Mouse (Mus musculus) embryonic facial prominence, embryonic 12.5 days (tissue): Measurements from ENCODE around the gene Carmil1. TPM values are rescaled to one million over a fixed set of nuclear protein-coding genes. Genes with fewer than 3 reads are reported as not detected.
"Not testable (repeated sequence)": the region's sequence is repeated elsewhere in the genome, so short reads cannot be mapped to it uniquely, and the experiment has no call there.

ENCODE experiments used
- ATAC-seq: fragments of 200-750 bp; cut with Nextera tagmentation; 2 replicates; pipeline ENCODE4 v1.8.0; 2017; ENCODE audit not compliant: insufficient number of reproducible peaks, insufficient read depth, low FRiP score, low TSS enrichment
- H3K27ac ChIP-seq: fragments of 300-500 bp; sonication (generic); 2 replicates; pipeline ENCODE4 v1.5.1; 2016; ENCODE audit warnings: mild to moderate bottlenecking
- H3K27me3 ChIP-seq: fragments of 300-500 bp; sonication (generic); 2 replicates; pipeline ENCODE4 v1.6.1; 2016; ENCODE audit warnings: mild to moderate bottlenecking, moderate library complexity
- H3K36me3 ChIP-seq: fragments of 300-500 bp; sonication (generic); 2 replicates; pipeline ENCODE4 v1.6.1; 2016; ENCODE audit warnings: mild to moderate bottlenecking
- H3K4me1 ChIP-seq: fragments of 300-500 bp; sonication (generic); 2 replicates; pipeline ENCODE4 v1.6.1; 2016
- H3K4me2 ChIP-seq: fragments of 300-500 bp; sonication (generic); replicated peaks from 2 replicates; pipeline ENCODE4 v1.6.1; 2016; ENCODE audit warnings: mild to moderate bottlenecking, moderate library complexity
- H3K4me3 ChIP-seq: fragments of 300-500 bp; sonication (generic); 2 replicates; pipeline ENCODE4 v1.5.1; 2016; ENCODE audit warnings: mild to moderate bottlenecking
- H3K9ac ChIP-seq: fragments of 300-500 bp; sonication (generic); 2 replicates; pipeline ENCODE4 v1.6.1; 2016; ENCODE audit warnings: mild to moderate bottlenecking, moderate library complexity
- H3K9me3 ChIP-seq: fragments of 300-500 bp; sonication (generic); 2 replicates; pipeline ENCODE4 v1.6.1; 2016; ENCODE audit warnings: mild to moderate bottlenecking, moderate library complexity
- WGBS: fragments of 180-500 bp; shearing (Covaris S2); methylation state at CpG from one replicate; pipeline ENCODE4 v1.1.7; 2016; 5-methylcytosine and 5-hydroxymethylcytosine counted together
- polyA plus RNA-seq: library from polyadenylated mRNA; unstranded; fragments of >200 nt; fragmentation: Nextera tagmentation; extraction: Ambion mirVana; gene quantifications from 2 replicates; pipeline ENCODE4 v1.2.1, GENCODE M21; 2016

The Carmil1 gene
- polyA plus RNA-seq, 1 experiment from 2014 or later: 40.1 TPM

DNA sequence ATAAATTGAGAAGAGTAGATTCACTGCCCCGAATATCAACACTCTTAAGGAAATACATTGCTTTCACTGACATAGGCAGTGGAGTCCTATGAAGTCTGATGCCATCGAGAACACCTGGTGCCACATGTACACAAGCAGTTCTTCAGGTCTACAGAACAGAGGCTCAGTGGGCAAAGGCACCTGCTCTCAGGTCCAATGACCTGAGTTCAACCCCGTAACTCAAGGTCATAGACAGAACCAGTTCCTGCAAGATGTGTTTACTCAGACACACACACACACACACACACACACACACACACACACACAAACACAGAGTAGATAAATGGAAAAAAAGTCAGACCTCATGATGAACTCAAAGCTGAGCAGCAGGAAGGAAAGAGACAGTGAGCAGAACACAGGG lies 173.5 kb downstream of the Carmil1 start:
- no peak overlapping the region for H3K4me3 ChIP-seq

DNA sequence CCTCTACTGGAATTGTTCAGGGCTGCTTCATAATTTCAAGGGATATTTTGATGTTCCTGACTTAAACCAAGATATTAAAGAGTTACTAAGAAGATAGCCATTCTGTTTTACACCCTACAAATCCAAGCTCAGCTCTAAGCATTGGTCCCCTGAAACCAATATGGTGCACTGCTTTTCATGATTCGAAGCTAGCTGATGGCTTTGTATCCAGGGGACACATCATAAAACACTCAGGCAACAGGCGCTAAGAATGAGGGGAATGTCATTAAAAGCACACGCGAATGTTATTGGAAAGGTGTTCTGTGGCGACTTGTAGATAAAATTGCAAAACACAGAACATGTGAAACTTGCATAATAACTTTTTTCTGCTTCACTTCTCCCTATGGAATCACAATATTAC lies 174.8 kb downstream of the Carmil1 start:
- H3K27ac ChIP-seq: no peak overlapping the region
- H3K9me3 ChIP-seq: no peaks in the 10 kb centered on the region
- no peaks in the 10 kb centered on the region for H3K4me1 ChIP-seq
- no peak overlapping the region for H3K4me3 ChIP-seq
- H3K9ac ChIP-seq: no peak overlapping the region
- ATAC-seq: no peak
- H3K36me3 ChIP-seq: no peaks in the 10 kb centered on the region; the same call in 1 of the 2 replicates
- H3K4me2 ChIP-seq: no peak overlapping the region
- H3K27me3 ChIP-seq: no peaks in the 10 kb centered on the region
- 88% methylated on average over 5 of the region's 5 CpGs for WGBS

More for the DNA sequence above, 173.5 kb downstream of the Carmil1 start:
- H3K9me3 ChIP-seq: no peaks in the 10 kb centered on the region
- H3K4me1 ChIP-seq: no peaks in the 10 kb centered on the region
- H3K27ac ChIP-seq: no peak overlapping the region
- no peaks in the 10 kb centered on the region for H3K27me3 ChIP-seq
- 87% methylated on average over 3 of the region's 3 CpGs for WGBS
- no peak overlapping the region for H3K9ac ChIP-seq
- H3K4me2 ChIP-seq: no peak overlapping the region
- H3K36me3 ChIP-seq: peaks cover 4% of the 10 kb centered on the region; the same call in 1 of the 2 replicates
- ATAC-seq: no peak

DNA sequence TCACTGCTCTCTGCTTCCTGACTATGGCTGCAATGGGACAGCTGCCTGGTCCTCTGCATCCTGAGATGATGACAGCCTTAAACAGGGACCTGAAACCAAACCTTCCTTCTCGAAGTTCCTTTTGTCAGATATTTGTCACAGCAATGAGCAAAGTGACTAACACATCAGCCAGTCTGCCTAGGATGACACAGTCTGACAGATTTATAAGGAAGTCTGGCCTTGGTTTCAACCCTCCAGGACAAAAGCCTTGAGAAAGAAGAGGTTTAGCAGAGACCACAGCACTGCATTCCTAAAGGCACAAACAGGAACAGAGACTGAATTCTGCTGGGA lies 175.3 kb downstream of the Carmil1 start:
- 55% methylated on average over 1 of the region's 1 CpGs for WGBS
- ATAC-seq: no peak
- no peak overlapping the region for H3K9ac ChIP-seq
- no peaks in the 10 kb centered on the region for H3K9me3 ChIP-seq
- no peak overlapping the region for H3K4me3 ChIP-seq
- H3K27ac ChIP-seq: no peak overlapping the region
- H3K27me3 ChIP-seq: no peaks in the 10 kb centered on the region
- H3K4me1 ChIP-seq: no peaks in the 10 kb centered on the region
- H3K4me2 ChIP-seq: no peak overlapping the region
- H3K36me3 ChIP-seq: no peaks in the 10 kb centered on the region; the same call in 1 of the 2 replicates

DNA sequence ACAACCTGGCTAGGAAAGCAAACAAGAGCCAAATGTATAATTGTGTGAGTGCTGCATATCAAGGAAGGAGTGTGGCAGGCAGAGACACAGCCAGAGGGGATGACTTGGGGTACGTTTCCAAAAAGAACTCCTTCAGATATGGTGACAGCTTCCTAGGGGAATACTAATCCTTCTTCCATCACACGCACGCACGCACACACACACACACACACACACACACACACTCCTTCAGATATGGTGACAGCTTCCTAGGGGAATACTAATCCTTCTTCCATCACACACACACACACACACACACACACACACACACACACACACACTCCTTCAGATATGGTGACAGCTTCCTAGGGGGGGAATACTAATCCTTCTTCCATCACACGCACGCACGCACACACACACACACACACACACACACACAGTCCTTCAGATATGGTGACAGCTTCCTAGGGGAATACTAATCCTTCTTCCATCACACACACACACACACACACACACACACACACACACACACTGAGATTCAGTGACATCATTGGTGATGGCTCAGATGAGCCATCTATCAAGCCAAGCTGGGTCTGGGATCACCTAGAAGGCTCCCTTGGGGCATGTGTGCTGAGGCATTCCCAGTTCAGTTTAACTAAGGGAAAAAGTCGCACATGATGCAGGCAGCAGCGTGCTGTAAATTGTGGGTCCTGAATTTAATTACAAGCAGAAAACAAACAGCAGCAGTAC lies 175.8 kb downstream of the Carmil1 start:
- H3K27ac ChIP-seq, H3K9me3 ChIP-seq, ATAC-seq, H3K4me2 ChIP-seq, H3K4me3 ChIP-seq, H3K4me1 ChIP-seq, H3K27me3 ChIP-seq, H3K36me3 ChIP-seq, H3K9ac ChIP-seq: not testable (repeated sequence)
- 49% methylated on average over 8 of the region's 9 CpGs for WGBS

DNA sequence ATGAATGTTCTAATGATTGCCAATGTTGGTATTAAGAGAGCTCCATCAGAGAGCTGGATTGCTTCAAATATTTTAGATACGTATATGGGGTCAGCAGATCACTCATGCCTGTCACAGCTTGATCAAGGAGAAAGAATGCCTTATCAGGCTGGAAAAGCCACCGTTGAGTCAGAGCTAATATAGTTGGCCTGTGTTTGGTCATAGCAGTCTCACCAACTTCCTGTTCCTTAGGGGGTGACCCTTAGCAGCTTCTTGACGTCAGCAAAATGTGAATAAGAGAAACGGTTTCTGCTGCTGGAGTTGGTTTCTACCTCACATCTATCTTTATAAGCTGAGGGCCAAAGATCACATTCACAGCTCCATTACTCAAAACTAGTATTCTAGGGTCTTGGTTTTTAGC lies 176.6 kb downstream of the Carmil1 start:
- no peaks in the 10 kb centered on the region for H3K9me3 ChIP-seq
- no peak overlapping the region for H3K9ac ChIP-seq
- WGBS: 59% methylated on average over 4 of the region's 4 CpGs
- no peak for ATAC-seq
- H3K36me3 ChIP-seq: no peaks in the 10 kb centered on the region; the same call in 1 of the 2 replicates
- no peaks in the 10 kb centered on the region for H3K27me3 ChIP-seq
- no peaks in the 10 kb centered on the region for H3K4me1 ChIP-seq
- H3K4me3 ChIP-seq: no peak overlapping the region
- H3K4me2 ChIP-seq: no peak overlapping the region
- H3K27ac ChIP-seq: no peak overlapping the region

DNA sequence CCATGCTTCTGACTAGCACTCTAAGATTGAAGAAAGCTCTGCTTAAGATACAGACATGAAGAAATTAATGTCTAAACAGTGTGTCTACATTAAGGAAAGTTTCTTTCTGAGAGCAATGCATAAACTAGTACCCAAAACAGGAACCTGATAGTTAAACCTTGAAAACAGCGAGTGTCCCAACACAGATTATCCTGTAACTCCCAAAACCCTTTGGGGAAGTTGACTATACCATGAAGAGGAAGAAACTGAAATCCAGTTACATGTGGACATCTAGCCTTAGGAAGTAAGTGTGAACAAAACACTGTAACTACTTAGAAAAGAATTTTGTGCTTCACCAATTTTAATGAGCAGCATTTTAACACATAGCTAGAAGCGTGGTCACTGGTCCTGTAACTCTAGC lies 177.4 kb downstream of the Carmil1 start:
- ATAC-seq: no peak
- 89% methylated on average over 2 of the region's 2 CpGs for WGBS
- Histone ChIP-seq H3K27ac (no peak overlapping the region), H3K9ac (no peak overlapping the region), H3K4me1 (no peaks in the 10 kb centered on the region), H3K36me3 (no peaks in the 10 kb centered on the region; the same call in 1 of the 2 replicates), H3K4me3 (no peak overlapping the region), H3K27me3 (no peaks in the 10 kb centered on the region), H3K4me2 (no peak overlapping the region), H3K9me3 (no peaks in the 10 kb centered on the region)

DNA sequence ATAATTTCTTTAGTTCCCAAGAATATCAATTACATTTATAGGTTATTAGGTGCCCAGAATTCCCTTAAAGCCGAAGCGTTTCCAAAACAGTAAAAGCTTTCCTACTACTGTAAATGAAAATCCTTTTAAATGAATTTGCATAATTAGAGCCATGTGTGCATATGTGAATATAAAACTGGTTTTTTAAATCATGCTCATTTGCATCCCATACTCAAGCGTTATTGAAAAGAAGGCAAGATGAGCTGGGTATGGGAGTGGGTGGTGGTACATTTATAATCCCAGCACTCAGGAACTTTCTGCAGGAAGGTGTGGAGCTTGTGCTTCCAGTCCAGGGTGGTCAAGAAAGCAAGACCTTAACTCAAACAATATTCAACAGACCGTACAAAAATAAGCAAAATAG lies 178.3 kb downstream of the Carmil1 start:
- Histone ChIP-seq H3K9me3 (no peaks in the 10 kb centered on the region), H3K4me3 (no peak overlapping the region), H3K36me3 (no peaks in the 10 kb centered on the region; the same call in 1 of the 2 replicates), H3K4me2 (no peak overlapping the region), H3K4me1 (no peaks in the 10 kb centered on the region), H3K9ac (no peak overlapping the region), H3K27me3 (no peaks in the 10 kb centered on the region), H3K27ac (no peak overlapping the region)
- 75% methylated on average over 4 of the region's 4 CpGs for WGBS
- ATAC-seq: no peak

DNA sequence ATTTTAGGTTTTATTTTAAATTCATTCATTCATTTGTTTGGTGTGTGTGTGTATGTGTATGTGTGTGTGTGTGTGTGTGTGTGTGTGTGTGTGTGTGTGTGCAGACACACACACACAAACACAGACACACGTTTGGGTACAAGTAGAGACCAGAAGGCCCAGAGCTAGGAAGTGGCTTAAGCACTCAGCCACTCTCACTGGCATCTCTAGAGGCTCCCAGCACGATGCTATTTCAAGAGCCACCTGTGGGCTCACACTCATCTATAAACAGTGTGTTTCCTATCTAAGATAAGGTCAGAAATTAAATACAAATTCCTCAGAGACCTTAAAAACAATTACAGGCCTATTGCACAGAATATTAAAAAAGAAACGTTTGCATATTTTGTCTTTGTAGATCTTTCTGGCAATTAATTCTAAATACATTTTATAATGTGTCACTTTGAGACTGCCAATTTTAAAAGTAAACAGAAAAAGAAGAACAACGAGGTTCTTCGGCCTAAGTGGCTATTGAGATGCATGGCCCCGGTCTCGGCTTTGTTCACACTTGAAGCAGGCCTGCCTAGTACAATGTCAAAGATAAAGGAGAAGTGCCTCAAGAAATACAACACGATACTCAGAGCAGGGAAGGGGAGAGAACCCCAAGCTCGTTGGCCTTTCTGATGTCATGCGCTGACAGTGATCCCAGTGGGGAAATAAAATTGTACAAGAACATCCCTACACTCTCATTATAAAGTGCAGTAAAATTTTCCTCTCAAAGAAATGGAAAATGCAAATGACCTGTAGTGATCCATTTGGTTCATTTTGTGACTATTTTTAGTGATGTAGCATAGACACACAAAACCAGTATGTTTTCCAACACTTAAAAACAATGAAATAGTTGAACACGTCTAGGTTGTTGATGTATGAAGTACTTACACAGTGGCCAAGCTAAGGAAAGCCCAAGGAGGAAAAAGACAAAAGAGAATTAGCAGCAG lies 179.2 kb downstream of the Carmil1 start:
- H3K4me1 ChIP-seq: no peaks in the 10 kb centered on the region
- no peak overlapping the region for H3K4me2 ChIP-seq
- no peak for ATAC-seq
- 73% methylated on average over 11 of the region's 11 CpGs for WGBS
- no peak overlapping the region for H3K27ac ChIP-seq
- no peaks in the 10 kb centered on the region for H3K27me3 ChIP-seq
- no peaks in the 10 kb centered on the region for H3K36me3 ChIP-seq
- no peak overlapping the region for H3K4me3 ChIP-seq
- H3K9me3 ChIP-seq: no peaks in the 10 kb centered on the region
- no peak overlapping the region for H3K9ac ChIP-seq

DNA sequence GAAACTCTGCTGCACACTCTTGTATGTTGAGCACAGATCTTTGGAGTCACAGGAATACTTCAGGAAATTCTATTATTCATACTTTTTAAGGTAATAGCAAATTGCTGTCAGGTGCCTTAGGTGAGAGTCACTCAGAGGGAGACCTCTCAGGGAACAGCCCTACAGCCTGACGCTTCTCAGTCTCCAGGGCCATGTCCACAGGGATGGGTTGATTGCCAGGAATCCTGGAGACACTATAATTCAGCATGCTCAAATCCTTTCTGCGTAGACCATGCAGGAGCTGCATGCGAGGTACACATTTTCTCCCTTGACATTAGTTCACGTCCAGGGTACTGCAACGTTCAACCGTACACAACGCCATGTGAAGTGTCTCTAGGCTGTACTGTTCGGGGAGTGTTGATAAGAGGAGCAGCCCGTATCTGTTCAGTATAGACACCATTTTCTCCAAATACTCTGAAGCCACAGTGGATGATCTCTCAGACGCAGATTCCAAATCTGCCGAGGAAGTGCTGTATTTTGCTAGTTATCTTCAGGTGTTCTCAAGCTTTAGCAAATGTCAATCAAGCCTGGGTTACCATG lies 180.0 kb downstream of the Carmil1 start:
- Histone ChIP-seq H3K36me3 (no peaks in the 10 kb centered on the region), H3K4me1 (no peaks in the 10 kb centered on the region), H3K27me3 (no peaks in the 10 kb centered on the region), H3K4me2 (no peak overlapping the region), H3K27ac (no peak overlapping the region), H3K9me3 (no peaks in the 10 kb centered on the region), H3K9ac (no peak overlapping the region), H3K4me3 (no peak overlapping the region)
- no peak for ATAC-seq
- 84% methylated on average over 11 of the region's 11 CpGs for WGBS

DNA sequence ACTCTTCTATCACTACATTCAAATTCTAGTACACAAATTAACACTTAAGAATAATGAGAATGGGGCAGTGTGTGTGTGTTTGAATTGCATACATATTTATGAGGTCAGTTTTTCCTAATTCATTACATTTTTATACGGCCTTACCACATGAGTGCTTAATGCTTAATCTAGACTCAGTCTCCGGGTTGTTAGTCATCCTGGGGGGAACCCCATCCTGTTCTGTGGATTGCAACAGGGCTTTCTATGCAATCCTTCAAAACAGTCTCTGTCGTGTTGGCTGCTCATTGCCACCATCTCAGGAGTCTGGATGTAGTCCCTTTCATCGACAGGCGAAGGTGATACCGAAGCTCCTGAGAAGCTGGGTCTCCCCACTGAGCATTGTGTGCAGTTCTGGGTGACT lies 184.0 kb downstream of the Carmil1 start:
- Histone ChIP-seq H3K9me3 (no peaks in the 10 kb centered on the region), H3K4me2 (no peak overlapping the region), H3K27me3 (no peaks in the 10 kb centered on the region), H3K27ac (no peak overlapping the region), H3K36me3 (no peaks in the 10 kb centered on the region), H3K4me1 (no peaks in the 10 kb centered on the region), H3K9ac (no peak overlapping the region), H3K4me3 (no peak overlapping the region)
- ATAC-seq: no peak
- 87% methylated on average over 6 of the region's 6 CpGs for WGBS

DNA sequence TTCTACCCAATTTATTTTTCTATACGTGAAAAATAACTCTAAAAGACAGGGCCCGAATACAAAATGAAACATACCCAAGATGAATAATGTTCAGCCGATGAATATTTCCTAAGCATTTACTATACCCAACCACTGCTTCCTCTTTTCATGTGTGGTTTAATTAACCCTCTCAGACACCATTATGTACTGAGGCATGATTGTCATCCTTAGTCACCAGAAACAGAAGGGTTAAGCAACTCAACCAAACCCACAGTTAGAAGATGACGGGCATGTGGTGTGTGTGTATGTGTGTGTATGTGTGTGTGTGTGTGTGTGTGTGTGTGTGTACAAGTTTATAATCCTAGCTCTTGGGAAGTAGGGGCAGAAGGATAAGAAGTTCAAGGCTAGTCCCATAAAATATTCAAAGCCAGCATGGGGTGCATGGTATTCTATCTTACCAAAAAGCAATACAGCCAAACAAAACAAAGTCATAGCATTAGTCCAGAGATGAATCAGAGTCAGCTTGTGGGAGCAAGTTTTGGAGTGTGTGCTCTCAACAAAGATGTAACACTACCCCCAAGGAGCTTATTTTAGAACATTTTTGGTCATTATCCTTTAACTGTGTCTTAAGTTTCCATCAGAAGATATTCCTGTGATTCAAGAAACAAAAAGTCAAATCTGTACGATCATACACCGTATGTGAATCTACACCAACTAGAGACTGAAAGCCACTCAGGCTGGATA lies 185.6 kb downstream of the Carmil1 start:
- H3K36me3 ChIP-seq: no peaks in the 10 kb centered on the region
- H3K9ac ChIP-seq: no peak overlapping the region
- no peaks in the 10 kb centered on the region for H3K27me3 ChIP-seq
- H3K27ac ChIP-seq: no peak overlapping the region
- no peak overlapping the region for H3K4me2 ChIP-seq
- WGBS: 86% methylated on average over 6 of the region's 6 CpGs
- no peak for ATAC-seq
- H3K4me3 ChIP-seq: no peak overlapping the region
- no peaks in the 10 kb centered on the region for H3K9me3 ChIP-seq
- H3K4me1 ChIP-seq: no peaks in the 10 kb centered on the region
